Mouse (Mus musculus): ENCODE results near the gene Fbxw2. TPM values are rescaled to one million over a fixed set of nuclear protein-coding genes. Genes with fewer than 3 reads are reported as not detected.
"Not testable (repeated sequence)": the region's sequence is repeated elsewhere in the genome, so short reads cannot be mapped to it uniquely, and the experiment has no call there.

Gene Fbxw2
- total RNA-seq, 2 experiments from 2014 or later: 90.7 to 98.6 TPM

DNA sequence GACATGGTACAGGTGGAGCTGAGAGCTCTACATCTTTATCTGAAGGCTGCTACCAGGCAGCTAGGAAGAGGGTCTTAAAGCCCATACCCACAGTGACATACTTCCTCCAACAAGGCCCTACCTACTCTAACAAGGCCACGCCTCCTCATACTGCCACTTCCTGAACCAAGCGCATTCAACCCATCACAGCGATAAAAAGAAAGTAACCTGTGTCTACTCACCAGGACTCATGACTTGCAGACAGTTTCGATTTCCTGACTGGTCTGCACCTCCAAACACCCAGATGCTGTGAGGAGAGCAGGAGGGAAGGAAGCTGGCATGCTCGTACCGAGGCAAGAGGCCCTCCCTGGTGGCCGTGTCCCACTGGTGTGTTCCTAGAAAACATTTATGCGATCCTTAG lies 35.8 kb downstream of the Fbxw2 start:
- intact Hi-C loops (cut with DNase I): loop anchor here (10.0 kb wide), 1 partner anchor 315 kb away; the partner anchor contains the start of genes AI182371 and Cntrl
- no peak for DNase-seq (ENCODE audit: low spot score in 2 of 2)

DNA sequence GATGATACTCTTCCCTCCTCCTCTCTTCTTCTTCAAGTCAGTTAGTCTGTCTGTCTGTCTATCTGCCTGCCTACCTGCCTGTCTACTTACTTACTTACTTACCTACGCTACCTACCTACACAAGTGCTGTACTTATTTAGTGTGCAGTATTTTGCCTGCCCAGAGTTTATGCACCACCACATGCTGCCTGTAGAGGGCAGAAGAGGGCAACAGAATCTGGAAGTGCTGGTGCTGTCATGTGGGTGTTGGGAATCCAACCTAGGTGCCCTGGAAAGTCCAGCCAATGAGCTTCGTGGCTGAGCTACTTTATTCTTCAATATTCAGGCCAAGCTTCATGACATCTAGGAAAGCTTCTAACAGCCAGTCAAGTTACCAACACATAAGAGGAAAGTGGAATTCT lies 42.0 kb downstream of the Fbxw2 start:
- DNase-seq (ENCODE audit: low spot score in 2 of 2): peak; percentile 34 to 36
- intact Hi-C loops (cut with DNase I): no loop called here

DNA sequence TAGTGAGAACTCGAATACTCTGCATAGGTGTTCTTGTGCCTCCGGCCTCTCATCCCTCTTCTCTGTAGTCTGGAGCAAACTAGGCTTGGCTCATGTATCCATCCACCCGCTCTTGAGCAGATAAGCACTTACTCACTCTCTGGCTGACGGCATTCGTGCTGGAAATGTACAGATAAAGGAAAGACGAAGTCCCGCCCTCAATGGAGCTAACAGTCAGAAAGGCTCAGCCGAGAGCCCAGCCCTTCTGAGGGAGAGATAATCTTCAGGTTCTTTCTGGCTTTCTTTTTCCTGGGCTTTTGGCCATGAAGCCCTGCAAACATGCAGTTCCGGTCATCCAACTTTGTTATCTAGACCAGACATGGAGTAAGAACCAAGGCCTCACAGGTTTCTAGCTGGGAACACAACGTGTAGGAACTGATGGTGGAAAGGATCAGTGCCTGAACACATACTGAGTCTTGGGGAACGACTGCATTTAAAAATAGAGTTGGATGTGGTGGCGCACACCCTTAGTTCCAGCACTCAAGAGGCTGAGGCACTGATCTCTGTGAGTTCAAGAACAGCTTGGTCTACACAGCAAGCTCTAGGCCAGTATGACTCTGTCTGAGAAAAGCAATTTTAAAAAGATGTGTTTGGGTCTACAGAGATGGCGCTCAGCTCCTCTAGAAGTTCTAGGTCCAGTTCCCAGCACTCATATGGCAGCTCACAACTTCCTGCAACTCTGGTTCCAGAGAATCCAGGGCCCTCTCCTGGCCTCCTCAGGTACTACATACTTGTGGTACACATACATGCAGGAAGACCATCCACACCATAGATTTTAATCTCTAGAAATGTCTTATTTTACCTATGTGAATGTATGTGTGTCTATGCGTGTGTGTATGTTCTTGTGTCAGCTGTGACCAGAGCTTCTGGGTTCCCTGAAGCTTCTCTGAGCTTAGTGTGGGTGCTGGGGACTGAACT lies 42.8 kb downstream of the Fbxw2 start:
- intact Hi-C loops (cut with DNase I): no loop called here
- DNase-seq (ENCODE audit: low spot score in 2 of 2): no peak

DNA sequence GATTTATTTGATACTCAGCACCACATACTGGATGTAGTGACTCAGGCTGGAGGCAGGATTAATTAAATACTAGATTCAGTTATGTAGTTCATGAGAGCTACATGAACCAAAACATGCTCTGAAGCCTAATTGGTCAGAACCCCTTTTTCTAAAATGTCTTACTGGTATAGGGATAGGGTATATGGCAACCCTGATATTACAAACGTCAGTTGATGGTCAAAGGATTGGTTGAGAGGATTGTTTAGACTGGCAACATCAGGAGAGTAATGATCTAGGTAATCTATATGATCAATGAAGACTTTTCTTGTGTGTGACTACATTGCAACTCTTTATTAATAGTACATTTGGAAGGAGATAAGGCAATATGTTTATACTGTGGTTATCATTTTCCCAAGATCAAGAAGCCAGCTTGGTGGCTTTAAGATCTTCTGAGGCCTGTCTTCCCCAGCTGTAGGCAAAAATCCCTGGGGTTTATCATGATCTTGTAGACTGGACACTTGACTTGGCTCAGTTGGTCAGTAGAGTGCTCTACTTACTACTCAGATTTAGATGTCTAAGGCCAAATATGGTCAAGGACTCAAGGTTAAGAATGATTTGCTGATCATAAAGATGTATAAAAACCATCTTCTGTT lies 48.8 kb downstream of the Fbxw2 start:
- DNase-seq (ENCODE audit: low spot score in 2 of 2): no peak
- intact Hi-C loops (cut with DNase I): no loop called here

DNA sequence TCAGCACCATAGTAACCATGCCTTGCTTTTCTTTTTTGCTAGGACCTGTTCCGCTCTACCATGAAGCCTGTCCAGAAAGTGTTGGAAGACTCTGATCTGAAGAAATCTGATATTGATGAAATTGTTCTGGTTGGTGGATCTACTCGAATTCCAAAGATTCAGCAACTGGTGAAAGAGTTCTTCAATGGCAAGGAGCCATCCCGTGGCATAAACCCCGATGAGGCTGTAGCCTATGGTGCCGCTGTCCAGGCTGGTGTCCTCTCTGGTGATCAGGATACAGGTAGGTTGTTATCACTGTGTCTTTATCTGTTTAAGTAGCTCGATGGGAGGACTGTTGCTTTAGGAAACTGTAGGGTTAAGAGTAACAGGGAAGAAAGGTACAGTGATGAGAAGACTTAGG lies 51.6 kb downstream of the Fbxw2 start:
- no peak for DNase-seq (ENCODE audit: low spot score in 2 of 2)
- intact Hi-C loops (cut with DNase I): no loop called here

DNA sequence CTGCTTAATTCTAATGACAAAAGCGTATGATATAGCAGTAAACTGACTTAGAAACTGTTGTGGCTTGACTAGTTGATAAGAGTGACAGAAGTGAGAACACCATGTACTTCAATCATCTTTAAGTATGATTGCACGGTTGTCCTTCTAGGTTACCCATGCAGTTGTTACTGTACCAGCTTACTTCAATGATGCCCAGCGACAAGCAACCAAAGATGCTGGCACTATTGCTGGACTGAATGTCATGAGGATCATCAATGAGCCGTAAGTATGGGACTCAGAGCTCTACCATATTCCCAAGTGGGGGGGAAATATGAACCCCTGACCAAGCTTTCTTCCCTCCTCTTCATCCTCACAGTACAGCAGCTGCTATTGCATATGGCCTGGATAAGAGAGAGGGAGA lies 52.4 kb downstream of the Fbxw2 start:
- no peak for DNase-seq (ENCODE audit: low spot score in 2 of 2)
- intact Hi-C loops (cut with DNase I): no loop called here

DNA sequence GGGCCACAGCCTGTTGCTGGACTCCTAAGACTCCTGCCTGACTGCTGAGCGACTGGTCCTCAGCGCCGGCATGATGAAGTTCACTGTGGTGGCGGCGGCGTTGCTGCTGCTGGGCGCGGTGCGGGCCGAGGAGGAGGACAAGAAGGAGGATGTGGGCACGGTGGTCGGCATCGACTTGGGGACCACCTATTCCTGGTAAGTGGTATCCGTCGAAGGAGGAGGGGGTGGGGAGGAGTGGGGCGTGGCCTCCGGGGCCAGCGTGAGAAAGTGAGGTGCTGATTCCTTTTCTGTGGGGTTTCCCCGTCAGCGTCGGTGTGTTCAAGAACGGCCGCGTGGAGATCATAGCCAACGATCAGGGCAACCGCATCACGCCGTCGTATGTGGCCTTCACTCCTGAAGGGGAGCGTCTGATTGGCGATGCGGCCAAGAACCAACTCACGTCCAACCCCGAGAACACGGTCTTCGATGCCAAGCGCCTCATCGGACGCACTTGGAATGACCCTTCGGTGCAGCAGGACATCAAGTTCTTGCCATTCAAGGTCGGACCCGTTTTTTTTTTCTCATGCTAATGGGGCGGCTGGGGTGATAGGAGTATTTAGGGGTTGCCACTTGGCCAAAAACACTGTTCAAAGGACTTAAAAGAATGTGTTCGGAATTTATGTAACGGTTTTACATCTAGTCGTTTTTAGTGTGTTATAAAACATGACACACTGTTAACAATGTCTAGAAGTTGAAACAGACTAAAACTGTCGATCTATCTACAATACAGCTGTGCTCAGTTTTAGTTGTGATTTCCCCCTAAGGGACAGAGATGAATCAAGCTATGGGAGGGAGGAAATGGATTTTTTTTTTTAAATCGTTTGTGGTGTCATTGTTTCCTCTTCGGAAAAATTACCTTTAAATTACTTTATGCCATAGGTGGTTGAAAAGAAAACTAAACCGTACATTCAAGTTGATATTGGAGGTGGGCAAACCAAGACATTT lies 53.6 kb downstream of the Fbxw2 start:
- DNase-seq (ENCODE audit: low spot score in 2 of 2): peak; percentile 26 to 27
- intact Hi-C loops (cut with DNase I): loop anchor here (1.0 kb wide), 1 partner anchor 18 kb away; no protein-coding TSS in a partner anchor

DNA sequence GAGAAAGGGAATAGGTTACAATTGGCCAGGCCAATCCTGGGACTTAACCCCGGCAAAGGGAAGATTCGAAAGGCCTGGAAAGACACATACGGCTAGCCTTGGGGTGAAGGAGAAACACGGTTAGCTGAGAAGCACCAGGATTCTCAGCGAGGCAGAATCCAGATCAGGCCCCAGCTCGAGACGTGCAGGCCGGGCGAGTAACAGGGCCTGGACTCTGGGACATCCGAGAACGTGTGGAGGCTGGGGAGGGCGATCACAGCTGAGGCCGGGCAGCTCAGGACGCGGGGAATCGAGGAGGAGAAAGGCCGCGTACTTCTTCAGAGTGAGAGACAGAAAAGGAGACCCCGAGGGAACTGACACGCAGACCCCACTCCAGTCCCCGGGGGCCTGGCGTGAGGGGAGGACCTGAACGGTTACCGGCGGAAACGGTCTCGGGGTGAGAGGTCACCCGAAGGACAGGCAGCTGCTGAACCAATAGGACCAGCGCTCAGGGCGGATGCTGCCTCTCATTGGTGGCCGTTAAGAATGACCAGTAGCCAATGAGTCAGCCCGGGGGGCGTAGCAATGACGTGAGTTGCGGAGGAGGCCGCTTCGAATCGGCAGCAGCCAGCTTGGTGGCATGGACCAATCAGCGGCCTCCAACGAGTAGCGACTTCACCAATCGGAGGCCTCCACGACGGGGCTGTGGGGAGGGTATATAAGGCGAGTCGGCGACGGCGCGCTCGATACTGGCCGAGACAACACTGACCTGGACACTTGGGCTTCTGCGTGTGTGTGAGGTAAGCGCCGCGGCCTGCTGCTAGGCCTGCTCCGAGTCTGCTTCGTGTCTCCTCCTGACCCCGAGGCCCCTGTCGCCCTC lies 54.5 kb downstream of the Fbxw2 start, which contains the start of gene Hspa5:
TSS of gene Hspa5 (plus strand) at position 603 of the 859 bp plus-strand sequence.
- intact Hi-C loops (cut with DNase I): loop anchor here (1.0 kb wide), 1 partner anchor 17 kb away; no protein-coding TSS in a partner anchor
- DNase-seq (ENCODE audit: low spot score in 2 of 2): peak; percentile 100

DNA sequence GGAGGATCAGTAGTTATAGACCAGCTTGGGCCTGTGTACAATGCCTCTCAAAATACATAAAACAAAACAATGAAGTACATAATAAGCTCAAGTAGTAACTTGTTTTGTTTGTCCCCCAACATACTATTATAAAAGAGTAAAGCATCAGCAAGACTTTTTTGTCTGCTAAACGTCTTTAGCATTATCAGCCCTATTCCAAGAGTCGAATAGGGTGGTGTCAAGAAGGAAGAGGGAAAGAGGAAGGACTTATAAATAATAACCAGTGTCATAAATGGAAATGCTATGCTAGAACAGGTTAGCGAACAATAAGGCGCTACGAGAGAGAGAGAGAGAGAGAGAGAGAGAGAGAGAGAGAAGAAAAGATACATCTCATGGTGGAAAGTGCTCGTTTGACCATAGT lies 55.2 kb downstream of the Fbxw2 start:
- no peak for DNase-seq (ENCODE audit: low spot score in 2 of 2)
- intact Hi-C loops (cut with DNase I): no loop called here

DNA sequence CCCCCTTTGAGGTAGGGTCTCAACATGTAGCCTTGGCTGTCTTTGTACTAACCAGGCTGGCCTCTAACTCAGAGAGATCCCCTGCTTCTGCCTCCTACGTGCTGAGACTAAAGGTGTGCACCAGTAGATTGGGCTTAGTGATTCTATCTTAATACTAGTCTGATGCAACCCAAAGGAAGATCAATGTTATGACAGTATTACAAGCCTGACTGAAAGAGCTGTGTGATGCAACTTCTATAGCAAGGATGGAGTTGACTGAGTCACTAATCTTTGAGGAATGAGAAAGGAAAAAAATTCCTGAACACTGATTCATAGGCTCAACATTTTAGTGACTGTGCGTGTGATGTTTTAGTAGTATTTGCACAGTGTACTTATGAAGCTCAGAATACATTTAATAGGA lies 56.1 kb downstream of the Fbxw2 start:
- intact Hi-C loops (cut with DNase I): no loop called here
- no peak for DNase-seq (ENCODE audit: low spot score in 2 of 2)

DNA sequence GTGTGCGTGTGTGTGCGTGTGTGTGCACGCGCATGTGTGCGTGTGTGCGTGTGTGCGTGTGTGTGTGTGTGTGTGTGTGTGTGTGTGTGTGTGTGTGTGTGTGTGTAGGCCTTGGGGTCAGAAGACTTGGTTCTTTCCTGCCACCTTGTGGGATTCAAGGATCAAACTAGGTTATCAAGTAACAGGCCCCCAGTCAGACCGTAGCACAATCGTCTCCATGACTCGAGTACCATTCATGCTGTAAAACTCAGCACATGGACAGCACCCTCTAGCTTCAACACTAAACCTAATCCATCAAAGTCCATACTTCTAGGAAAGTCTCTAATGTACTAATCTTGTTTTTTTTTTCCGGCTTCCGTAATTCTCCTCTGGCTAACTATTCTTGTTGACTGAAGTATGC lies 61.3 kb downstream of the Fbxw2 start:
- DNase-seq (ENCODE audit: low spot score in 2 of 2): no peak
- intact Hi-C loops (cut with DNase I): no loop called here

DNA sequence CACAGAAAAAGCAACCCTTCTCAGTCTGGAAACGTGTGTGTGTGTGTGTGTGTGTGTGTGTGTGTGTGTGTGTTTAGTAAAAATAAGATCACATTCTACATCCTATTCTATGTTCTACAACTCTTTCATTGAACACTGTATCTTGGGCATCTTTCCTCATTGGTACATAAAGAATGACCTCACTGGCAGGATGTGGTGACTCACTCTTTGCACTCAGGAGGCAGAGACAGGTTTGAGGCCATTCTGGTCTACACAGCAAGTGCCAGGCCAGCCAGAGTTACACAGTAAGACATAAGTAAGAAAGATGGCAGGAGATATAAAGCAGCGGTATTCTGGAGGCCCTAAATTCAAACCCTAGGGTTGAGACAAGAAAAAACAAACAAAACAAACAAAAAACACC lies 63.2 kb downstream of the Fbxw2 start:
- intact Hi-C loops (cut with DNase I): no loop called here

DNA sequence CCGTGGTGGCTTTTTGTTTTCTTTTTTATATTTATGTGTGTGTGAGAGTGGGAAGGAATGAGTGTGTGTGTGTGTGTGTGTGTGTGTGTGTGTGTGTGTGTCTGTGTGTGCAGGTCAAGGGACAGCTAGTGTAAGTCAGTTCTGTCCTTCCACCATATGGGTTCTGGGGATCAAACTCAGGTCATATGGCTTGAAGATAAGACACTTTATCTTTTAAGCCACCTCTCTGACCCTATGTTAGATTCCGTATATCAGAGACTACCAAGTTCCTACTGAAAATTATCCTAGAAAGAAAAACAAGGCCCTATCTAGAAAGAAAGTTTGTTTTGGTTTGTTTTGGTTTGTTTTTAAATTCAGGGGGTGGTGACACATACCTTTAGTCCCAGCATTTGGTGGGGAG lies 63.9 kb downstream of the Fbxw2 start:
- intact Hi-C loops (cut with DNase I): no loop called here
- DNase-seq (ENCODE audit: low spot score in 2 of 2): no peak

More for the DNA sequence above, 63.2 kb downstream of the Fbxw2 start:
- DNase-seq (ENCODE audit: low spot score in 2 of 2): no peak

DNA sequence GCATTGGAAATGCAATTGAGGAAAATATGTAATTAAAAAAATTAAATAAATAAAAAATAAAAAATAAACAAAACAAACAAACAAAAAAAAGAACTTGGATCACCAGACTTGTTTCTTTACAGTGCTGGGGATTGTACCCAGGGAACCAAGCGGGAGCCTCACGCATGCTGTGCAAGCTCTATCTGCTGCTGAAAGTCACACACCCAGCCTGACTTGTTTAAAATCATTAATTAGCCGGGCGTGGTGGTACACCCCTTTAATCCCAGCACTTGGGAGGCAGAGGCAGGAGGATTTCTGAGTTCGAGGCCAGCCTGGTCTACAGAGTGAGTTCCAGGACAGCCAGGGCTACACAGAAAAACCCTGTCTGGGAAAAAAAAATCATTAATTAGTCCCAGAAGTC lies 64.8 kb downstream of the Fbxw2 start:
- intact Hi-C loops (cut with DNase I); DNase-seq (ENCODE audit: low spot score in 2 of 2): not testable (repeated sequence)

DNA sequence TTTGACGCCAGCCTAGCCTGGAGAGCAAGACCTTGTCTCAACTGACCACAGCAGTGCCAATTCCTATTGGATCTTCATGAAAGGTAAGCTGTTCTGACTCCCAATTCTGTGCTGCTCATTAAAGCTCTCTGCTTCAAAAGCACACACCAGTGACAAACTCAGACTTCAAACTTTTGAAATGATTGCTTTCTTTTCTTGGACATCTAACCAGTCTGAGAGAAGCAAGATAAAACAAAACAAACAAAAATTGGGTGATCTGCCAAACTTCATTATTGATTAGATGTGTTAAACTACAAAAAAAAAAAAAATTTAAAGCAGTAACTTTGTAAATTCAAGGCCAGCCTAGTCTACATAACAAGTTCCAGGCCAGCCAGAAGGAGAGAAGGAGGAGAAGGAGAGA lies 68.8 kb downstream of the Fbxw2 start:
- DNase-seq (ENCODE audit: low spot score in 2 of 2): no peak
- intact Hi-C loops (cut with DNase I): no loop called here

DNA sequence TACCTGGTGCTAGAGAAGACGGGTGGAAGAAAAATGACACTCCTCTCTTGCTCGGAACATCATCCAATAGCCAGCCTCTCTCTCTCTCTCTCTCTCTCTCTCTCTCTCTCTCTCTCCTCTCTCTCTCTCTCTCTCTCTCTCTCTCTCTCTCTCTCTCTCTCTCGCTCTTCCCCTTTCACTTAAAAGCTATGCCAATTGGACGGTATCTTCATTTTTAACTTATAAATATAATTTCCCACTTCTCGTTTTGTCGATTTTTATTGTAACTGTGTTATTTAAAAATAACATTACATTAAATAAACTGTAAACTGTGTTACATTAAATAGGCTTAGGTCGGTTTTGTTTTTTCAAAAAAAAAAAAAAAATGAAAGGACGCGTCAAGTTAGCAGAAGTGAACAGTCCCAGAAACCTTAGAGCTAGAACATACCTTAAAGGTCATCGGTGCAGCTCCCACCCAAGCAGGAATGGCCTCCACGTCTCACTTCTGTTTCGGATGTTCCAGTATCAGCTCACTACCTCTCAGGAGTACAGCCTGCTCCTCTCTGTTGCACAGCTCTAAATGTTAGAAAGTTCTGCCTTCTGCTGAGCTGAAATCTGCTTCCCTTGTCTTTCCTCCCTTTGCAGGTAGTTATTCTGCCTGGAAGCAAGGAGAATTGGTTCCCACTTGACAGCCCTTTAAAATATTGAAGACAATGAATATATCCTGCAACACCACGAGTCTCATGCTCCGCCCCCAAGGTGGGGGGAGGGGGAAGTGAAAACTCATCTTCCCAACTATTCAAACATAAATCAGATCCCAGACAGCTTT lies 71.4 kb downstream of the Fbxw2 start, which contains the start of gene Gapvd1:
TSS of gene Gapvd1 (minus strand) at position 682 of the 808 bp plus-strand sequence.
- intact Hi-C loops (cut with DNase I): loop anchor here (1.0 kb wide), 1 partner anchor 18 kb away; no protein-coding TSS in a partner anchor
- peak in 1 of 2 experiments; percentile 17 for DNase-seq (ENCODE audit: low spot score in 2 of 2)
